Mouse (Mus musculus) kidney, adult 8-10 months (tissue): ENCODE data around the gene Sbno1.
"Not testable (repeated sequence)": the region's sequence is repeated elsewhere in the genome, so short reads cannot be mapped to it uniquely, and the experiment has no call there.

Source experiments
- DNase-seq, 2 experiments: peaks; one replicate each; pipeline ENCODE4 v3.0.0; 2022

Sbno1 gene

DNA sequence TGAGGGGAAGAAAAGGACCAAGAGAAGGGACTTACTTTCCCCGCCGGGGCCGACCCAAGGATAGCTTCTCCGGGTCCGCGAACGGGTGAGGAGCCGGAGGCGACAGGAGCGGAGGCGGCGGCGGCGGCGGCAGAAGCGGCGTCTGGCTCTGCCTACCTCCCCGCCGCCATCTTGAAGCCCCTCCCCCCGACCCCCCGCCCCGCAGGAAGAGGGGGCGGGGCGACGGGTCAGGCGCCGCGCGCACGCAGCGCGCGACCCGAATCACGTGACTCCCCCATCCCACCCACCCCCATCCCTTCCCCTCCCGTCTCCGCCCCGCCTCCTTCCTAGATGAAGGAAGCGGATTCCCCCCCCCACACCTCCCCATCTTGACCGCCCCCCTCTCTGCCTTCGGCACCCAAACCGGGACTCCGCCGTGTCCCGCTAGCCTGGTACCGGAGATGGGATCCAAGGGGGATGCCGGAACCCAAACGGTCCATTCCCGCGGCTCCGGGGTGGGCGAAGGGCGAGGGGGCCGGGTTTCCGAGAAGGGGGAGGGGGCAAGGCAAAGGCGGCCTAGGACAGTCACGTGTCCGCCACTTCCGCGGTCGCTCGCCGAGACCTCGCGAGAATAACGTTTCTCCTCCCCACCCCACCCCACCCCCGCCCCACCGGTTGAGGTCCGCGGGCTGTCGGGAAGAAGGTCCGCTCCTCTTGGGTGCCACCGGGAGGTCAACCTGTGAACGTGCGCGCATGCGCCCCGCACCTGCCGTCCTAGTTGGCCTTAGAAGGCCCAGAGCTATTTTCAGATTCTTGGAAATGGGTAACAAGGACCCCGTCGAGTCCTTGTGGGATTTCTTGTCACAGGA, at the start of gene Sbno1:
Sbno1 (minus strand) TSS at position 590 of the 848 bp plus-strand sequence.
- DNase-seq = peak; percentile 95 to 96

DNA sequence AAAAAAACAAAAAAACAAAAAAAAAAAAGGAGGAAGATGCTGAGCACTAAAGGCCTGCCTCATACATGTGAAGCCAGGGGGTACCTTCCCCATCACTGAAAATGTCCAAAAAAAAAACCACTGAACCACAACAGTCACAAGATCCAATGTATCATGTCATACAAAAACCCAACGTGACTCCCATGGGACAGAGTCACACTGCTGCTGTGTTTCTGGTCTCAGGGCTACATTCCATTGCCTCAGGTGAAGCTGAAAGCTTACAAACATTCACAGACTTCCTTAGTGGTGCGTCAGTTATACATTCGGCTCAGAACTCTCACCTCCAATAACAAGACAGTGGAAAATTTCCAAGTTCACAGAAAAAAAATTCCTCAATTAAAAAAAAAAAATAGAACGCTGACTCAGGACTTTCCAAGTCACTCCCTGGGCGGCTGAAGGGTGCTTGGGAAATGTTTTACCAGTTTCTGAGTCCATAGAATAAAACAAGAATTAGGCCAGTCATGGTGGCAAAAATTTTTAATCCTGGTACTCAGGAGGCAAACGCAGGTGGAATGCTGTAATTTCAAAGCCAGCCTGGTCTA, 44.9 kb upstream of the Sbno1 start:
- DNase-seq = peak in 1 of 2 experiments; percentile 58

DNA sequence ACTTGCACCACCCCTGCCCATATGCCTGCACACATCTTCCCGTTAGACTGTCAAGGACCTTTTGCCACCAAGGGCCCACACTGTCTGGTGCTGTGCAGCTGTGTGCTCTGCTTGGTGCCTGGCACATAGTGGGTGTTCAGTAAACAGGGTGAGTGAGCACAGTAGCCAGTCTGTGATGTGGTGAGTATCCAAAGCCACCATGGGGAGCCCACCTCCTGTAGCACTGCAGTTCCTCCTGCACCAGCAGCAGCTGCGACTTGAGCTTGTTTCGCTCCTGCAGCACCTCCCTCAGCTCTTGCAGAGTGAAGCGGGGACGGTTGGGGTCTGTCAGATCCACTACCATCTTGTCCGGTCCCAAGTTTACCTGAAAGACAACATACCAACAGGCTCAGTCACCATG, 43.7 kb upstream of the Sbno1 start:
- DNase-seq = no peak

DNA sequence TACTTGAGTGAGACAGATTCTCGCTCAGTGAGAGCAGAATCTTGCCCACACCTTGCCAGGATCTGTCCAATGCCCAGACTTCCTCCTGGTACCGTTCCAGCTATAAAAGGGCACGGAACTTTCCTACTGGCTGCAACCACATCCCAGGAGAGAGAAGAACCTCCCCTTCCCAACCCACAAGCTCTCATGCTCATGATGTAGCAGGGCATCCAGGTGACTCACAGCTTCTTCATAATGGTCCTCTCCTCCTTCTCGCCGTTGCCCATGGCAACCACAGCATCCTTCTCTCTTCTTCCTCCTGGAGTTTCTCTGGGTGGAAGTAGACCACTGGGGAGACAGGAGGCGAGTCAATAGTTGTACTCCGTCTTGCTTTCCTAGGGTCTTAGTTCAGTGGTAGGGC, 42.6 kb upstream of the Sbno1 start:
- DNase-seq = no peak

DNA sequence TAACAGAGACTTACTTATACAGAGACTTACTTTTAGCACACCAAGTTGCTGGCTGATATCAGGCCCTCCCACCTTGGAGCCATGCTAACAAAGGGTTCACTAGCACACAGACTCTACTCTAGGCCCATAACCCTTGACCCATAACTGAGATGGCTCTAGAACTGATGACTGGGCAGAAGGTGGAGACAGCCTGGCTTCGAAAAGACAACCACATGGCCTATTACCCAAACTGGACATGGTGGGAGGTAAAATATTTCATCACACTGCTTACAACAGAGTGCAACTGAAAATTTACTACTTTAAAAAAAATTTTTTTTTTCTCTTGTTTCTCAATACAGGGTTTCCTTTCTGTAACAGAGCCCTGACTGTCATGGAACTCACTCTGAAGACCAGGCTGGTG, 42.0 kb upstream of the Sbno1 start:
- no peak for DNase-seq

DNA sequence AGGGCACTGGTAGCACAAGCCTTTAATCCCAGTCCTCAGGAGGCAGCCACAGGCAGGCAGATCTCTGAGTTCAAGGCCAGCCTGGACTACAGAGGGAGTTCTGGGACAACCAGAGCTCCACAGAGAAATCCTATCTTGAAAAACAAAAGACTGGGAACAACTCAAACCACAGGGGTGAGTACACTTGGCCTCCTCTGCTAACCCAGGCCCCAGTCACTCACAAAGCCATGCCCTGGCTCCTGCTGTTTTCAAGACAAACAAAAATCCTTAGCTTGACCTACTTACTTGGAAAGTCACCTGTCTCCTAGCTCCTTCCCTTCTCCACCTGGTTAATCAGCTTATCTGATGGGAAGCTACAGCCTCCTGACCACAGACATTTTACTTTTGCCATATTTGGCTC, 39.1 kb upstream of the Sbno1 start:
- DNase-seq = no peak

DNA sequence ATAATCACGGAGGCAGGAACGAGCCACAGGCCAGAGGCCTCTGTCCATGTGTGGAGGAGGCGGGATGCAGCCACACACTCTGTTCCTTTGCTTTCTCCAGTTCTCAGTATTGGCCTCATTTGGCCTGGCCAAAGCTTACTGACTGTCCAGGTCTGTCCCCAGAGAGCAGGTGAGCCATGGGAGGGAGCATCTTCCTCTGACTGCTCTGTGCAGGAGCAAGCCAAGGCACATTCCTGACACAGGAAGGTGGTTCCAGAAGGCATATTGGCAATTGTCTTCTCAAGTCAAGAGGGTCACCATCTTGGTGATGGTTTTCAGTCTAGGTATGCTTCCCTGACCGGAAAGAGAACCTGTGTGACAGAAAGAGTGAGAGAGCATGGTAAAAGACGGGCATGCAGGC, 37.7 kb upstream of the Sbno1 start:
- DNase-seq = no peak

DNA sequence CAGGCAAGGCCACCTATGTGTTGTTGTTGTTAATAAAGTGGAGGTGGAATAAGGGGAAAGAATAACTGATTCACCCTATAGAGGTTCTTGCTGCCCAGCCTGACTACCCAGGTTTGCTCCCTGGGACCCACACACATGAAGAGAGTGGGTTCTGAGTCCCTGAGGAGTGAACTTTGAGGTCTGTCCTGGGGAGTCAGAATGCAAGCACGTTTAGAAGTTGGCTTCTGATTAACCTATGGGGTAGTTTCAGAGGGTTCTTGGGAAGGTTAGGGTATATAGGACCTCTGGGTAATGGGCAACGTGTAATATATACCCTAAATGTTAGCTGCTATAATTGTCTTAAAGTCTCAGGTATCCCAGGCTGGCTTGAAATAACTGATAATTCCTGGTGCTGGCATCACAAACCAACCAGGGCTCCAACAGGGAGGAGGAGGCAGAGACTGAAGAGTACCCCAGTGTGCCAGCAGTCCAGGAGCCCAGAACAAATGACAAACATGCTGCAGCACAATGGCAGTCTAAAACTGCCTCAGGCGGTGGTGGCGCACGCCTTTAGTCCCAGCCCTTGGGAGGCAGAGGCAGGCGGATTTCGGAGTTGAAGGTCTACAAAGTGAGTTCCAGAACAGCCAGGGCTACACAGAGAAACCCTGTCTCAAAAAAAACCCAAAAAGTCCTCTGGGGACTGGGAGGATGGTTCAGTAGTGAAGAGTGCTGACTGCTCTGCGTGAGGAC, 36.7 kb upstream of the Sbno1 start:
- DNase-seq = no peak

DNA sequence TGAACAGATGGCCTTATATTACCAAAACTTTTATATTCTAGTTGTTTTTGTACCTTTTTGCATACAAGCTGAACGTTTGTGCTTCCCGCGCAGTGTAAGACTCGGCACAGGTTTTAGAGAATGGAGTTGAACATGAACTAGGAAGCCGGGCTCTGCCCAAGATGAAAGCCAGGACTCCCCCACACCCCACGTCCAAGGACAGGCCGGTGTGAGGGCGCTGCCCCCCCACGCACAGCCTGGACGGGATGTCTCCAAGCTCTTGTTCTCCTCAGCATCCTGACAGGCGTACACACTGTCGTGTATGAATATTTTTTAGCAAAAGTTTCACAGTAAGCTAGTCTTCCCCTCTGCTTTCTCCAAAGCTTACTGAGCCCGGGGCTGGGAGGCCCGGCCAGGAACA, 35.1 kb upstream of the Sbno1 start:
- not testable (repeated sequence) for DNase-seq

DNA sequence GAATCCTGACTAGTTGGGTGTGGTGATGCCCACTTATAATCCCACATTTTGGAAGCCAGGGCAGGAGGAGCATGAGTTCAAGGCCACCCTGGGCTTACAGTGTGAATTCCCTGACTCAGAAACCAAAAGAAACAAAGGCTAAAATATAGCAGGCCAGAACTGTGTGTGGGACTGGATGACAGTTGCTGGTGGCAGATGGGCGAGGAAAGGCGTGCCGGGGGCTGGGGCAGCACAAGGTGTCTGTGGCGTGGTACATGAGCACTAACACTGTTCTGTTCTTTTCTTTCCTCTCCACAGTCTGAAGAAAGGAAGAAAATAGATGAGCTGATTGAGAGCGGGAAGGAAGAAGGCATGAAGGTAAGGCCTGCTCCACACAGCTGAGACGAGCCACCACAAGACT, 31.0 kb upstream of the Sbno1 start:
- no peak for DNase-seq

DNA sequence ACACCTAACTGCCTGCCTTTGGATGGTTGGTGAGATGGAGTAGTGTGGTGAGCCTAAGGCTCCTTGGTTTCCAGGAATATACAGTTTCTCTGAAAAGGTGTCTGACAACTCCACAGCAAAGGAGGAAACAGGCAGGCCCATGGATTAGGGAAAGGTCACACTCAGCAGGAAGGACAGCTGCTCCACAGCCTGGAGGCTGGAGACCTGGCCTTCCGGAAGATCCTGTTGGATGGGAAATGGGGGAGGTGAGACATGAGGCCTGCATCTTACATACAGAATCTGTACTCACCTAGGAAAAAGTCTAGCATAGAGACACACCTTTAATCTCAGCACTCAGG, 28.2 kb upstream of the Sbno1 start:
- no peak for DNase-seq

DNA sequence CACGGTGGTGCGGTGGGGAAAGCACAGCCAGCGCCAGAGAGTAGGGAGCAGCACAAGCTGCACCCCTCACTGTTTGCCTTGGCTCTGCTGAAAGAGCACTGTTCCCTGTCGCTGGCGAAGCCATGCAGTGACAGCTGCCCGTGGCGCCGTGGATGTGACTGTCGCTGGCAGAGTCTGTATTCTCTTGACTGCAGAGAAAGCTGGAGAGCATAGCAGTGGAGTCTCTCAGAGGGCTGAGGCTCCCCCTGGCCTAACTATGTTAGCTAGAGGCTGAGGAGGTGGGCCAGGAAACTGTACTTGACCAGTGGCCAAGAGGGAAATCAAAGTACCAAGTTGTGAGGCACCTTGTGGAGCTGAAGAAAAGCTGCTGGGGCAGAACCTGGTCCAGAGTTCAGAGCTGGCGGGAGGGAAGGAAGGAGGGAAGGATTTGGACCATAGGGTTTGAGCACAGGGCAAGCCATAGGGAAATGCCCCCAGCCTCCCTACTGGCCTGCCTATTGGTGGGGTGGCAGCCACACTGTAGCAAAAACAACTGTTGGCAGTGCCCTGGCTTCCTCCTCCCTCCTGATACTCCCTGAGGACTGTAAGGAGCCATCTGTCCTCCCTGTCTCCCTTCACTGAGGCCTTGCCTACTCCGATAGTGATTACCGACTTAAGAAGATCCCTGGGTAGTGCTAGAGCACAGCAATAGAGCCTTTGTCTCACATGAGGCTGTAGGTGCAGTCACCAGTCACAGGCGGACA, 27.7 kb upstream of the Sbno1 start:
- DNase-seq = peak; percentile 79 to 85

DNA sequence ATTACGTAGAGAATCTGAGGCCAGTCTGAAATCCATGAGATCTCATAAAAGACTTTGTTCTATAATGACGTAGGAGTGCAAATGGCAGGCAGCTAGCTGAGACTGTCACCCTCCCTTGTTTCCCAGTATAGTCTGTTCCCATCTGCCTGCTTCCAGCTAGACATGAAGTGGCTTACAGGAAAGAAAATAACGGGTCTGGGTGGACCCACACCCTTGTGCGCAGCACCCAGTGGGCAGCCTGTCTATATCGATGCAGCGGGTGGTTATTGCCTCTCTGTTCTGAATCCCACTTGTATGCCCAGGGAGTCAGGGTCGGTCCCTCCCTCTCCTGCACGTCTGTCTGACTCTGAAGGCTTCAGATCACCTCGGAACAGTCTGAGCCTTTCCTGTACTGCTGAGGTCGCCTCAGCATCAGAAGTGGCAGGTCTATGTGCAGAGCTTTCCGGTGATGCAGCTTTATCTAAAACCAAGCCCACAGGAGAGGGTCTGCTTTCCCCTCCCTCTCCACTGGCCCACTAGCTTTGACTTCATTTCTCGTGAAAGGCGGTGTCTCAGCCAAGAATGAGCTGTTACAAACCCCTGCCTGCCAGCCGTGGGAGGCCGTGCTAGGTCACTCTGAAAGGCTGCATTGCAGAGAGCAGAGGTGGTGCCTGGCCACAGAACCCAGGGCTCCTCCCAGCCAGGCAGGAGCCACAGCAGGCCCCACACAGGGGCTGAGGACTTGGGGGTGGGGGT, 26.9 kb upstream of the Sbno1 start:
- peak; percentile 68 to 70 for DNase-seq

DNA sequence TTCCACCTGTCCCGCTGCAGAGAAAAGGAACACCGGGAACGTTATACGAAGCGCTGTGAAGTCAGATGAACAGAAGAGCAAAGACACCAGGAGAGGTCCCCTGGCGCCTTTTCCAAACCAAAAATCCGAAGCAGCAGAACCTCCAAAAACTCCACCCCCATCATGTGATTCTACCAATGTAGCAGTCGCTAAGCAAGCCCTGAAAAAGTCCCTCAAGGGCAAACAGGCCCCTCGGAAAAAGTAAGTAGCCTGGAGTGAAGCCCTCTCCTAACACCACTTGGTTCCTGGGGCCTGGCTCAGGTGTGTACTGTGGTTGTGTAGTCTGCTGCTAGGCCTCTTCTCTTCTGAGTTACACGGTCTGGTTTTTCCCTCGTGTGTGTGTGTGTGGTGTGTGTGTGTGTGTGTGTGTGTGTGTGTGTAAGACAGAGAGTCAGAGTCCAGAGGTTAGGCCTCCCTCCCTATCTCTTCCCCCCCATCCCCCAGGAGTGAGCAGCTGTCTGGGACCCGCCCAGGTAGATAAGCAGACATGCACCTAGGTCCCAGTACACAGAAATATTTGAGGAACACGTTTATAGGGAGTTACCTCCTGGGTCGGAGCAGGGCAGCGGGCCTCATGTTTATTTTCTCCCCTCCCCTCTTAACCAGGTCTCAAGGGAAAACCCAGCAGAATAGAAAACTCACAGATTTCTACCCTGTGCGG, 25.0 kb upstream of the Sbno1 start:
- DNase-seq = peak; percentile 38 to 49

DNA sequence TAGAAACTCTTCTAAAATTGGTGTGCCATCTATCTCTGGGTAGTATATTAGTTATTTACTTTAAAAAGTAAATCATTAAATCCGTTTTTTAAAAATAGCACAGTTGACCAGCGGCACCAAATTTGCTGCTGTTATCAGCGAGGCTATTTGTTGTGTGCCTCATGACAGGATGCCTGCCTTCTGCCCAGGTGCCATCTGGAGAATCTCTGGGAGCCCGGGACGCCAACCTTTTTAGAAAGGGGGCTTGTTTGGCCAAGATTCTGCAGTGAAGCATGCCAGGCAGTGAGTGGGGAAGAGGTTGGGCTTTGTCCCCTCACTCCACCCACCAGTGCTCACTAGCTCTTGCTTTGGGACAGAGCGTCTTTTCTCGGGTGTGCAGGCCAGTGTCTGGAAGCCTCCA, 24.2 kb upstream of the Sbno1 start:
- DNase-seq = peak in 1 of 2 experiments; percentile 44

DNA sequence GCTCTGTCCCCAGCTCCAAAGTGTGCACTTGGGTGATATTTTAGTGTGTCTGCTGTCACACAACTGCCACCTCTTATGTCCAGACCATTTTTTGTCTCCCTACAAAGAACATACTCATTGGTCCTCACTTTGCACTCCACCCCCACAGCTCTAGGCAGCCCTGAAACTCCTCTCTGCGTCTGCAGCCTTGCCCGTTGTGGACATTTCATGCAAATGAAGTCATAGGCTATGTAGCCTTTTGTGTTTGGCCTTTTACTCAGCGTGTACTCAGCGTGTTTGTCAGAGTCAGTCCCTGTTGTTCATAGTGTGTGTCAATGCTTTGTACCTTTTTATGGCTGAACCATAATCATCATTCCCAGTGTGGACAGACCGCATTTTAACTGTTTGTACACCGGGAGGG, 23.7 kb upstream of the Sbno1 start:
- DNase-seq = no peak

DNA sequence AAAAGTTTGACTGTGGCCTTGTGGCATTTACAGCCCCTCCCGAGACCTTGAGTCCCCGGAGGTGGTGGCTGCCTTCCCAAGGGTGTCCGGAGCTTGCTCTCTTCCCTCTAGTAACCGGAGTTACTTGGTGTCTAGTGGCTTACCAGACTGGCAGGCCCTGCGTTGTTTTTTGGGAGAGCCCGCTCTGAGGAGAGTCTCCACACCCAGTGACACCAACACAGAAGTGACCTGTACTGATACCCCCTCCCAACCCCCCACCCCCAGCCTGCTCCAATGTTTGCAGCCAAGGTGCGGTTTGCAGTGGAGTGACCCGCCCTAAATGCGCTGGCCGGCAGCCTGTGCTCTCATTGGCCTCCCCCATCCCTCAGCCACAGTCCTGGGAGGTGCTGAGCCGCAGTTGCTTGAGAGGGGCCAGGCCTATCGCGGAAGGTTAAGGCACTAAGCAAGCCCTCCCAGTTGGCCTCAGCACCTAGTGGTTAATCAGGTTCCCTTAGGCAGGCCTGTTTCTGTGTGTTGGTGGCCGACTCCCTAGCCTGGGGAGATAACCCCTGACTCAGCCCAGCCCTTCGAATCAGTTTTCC, 20.6 kb upstream of the Sbno1 start:
- peak; percentile 65 to 73 for DNase-seq

DNA sequence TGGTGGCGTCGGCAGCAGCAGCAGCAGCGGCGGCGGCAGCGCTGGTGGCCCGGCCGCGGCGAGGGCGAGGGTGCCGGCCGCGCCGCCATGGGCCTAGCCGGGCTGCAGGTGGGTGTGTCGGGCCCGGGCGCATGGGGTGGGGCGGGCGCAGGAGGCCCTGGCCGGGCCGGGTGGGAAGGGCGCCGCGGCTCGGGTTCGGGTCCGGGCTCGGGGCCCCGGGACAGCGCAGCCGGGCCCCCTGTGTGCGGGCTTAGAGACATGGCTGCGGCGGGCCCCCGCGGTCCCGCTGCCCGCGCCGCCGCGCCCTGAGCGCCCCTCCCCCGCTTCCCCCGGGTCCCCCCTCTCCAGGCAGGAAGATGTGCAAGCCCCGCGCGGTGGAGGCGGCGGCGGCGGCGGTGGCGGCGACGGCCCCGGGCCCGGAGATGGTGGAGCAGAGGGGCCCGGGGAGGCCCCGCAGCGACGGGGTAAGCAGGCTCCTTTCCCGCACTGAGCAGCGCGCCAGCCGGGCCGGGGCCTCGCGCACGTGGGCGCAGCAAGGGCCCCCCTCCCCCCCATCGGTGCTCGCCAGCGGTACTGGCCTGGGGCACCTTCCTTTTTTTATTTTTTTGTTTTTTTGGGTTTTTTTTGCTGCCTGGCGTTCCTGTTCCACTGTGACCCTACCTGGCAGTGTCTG, 20.0 kb upstream of the Sbno1 start:
- peak in 1 of 2 experiments; percentile 23 for DNase-seq

DNA sequence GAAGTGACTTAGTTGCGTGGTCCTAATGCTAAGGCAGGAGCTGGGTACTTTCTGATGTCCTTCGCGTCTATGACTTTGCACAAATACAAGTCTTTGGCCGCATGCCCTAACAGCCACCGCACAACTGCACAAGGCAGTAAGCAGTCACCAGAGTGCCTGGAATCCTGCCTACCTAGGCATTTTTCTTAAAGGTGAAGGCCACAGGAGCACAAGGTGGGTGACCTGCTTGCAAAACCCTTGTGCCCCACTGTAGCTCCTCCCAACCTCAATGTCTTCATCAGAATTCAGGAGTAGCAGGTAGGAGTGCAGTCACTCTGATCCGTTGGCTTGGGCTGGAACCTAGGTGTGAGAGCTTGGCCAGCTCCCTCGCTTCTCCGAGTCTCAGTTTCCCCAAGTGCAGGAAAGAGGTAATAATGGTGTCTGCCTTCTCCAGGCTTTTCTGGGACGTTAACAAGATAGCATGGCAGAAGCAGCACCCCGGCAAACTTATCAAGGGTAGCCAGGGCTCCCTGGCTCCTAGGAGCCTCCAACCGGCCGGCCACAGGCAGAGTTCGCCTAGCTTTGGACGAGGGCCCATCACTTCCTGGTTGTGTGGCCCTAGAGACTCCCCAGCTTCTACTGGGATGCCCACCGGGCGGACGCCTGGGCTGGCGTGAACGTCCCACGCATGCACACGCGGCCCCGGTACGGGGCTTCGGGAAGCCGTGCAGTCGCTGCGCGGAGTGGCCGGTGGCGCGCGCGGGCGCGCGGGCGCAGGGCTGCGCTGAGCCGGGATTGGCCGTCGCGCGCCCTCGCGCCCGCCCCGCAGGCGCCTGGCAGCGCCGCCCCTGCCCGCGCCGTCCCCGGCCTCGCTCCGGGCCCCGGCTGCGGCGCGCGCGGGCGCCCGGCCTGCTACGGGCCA, 19.1 kb upstream of the Sbno1 start:
- peak; percentile 81 to 83 for DNase-seq

DNA sequence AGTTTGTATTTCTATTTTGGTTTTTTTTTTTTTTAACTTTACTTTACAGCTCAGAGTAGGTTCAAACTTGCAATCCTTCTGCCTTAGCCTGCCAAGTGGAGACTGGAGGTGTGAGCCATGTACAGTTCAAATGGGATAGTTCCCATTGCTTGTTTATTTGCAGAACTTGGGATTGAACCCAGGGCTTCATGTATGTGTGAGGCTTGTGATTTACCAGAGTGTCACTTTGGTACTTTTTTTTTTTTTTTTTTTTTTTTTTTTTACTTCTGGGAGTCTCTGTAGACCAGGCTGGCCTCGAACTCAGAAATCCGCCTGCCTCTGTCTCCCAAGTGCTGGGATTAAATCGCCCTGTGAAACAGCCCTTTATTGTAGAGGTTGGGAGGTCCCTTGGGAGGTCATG, 18.4 kb upstream of the Sbno1 start:
- no peak for DNase-seq
